Mouse (Mus musculus) embryo, embryonic 11 days (tissue): ENCODE results near the gene Rbbp5.

Experiments used
- DNase-seq: peaks from one replicate; pipeline ENCODE4 v3.0.0-alpha.2; 2015

Rbbp5 gene

GRCm38 (mm10) chr1:132542762-132543306 lies 65.7 kb downstream of the Rbbp5 start, which contains the start of gene Cntn2:
Gene Cntn2, minus strand, starts transcription at chr1:132543256.
- DNase-seq: peak; percentile 76

GRCm38 (mm10) chr1:132543789-132544188 lies 66.6 kb downstream of the Rbbp5 start:
- no peak for DNase-seq
